Mouse (Mus musculus) embryonic fibroblast, embryonic 13.5 days (primary cell): ENCODE measurements around the gene Nectin3. TPM values are rescaled to one million over a fixed set of nuclear protein-coding genes. Genes with fewer than 3 reads are reported as not detected.
A peak's percentile ranks its signal among the peaks of the same experiment; 100 is the strongest.
"Not testable (repeated sequence)": the region's sequence is repeated elsewhere in the genome, so short reads cannot be mapped to it uniquely, and the experiment has no call there.

Source experiments
- H3K27ac ChIP-seq: 2 replicates; pipeline ENCODE4 v1.5.1; 2012; ENCODE audit warnings: low read length, control low read depth, inconsistent platforms; ENCODE audit not compliant: insufficient read depth
- H3K4me1 ChIP-seq: 2 replicates; pipeline ENCODE4 v1.6.1; 2011; ENCODE audit warnings: low read length; ENCODE audit not compliant: control insufficient read depth, insufficient read depth
- H3K4me3 ChIP-seq: 2 replicates; pipeline ENCODE4 v1.5.1; 2011; ENCODE audit warnings: mild to moderate bottlenecking, control low read depth, low read length; ENCODE audit not compliant: insufficient read depth
- CTCF ChIP-seq: IDR thresholded peaks from 2 replicates; pipeline ENCODE4 v1.5.1; 2011; ENCODE audit warnings: mild to moderate bottlenecking, control low read depth, low read length, moderate library complexity, borderline replicate concordance; ENCODE audit not compliant: insufficient read depth
- POLR2A ChIP-seq: IDR thresholded peaks from 2 replicates; pipeline ENCODE4 v1.6.1; 2011; ENCODE audit warnings: low read depth, mild to moderate bottlenecking, control low read depth, low read length, moderate library complexity
- polyA plus RNA-seq: library from polyadenylated mRNA; stranded (reverse); fragments of >200 nt; gene quantifications from 2 replicates; pipeline ENCODE4 v1.2.4, GENCODE M21; 2011; ENCODE audit warnings: low read depth; ENCODE audit not compliant: missing spikeins, insufficient read length

Gene Nectin3
- polyA plus RNA-seq, 1 experiment = 47.7 TPM

DNA sequence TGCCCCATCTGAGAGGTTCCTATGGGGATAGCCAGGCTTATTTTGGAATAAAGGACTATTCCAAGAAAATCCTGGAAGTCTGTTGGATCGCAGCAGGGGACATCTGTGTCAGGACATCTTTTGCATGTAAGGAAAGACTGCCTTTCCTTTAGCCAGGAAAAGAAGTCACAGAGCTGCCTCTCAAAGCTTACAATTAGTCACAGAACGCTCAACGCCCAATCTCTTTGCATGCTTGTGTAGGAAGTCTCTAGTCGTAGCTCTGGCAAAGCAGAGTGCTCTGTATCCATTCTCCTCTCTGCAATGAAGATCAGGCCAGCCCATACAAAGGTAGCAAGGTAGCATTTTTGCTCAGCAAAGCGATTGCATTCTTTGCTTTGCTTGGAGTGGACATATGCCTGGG, 114.0 kb downstream of the Nectin3 start:
- Histone ChIP-seq H3K4me1 (no peaks in the 10 kb centered on the region), H3K27ac (peak overlapping the region; percentile 55), H3K4me3 (no peak overlapping the region)
- TF ChIP-seq POLR2A (no peak), CTCF (no peak)

DNA sequence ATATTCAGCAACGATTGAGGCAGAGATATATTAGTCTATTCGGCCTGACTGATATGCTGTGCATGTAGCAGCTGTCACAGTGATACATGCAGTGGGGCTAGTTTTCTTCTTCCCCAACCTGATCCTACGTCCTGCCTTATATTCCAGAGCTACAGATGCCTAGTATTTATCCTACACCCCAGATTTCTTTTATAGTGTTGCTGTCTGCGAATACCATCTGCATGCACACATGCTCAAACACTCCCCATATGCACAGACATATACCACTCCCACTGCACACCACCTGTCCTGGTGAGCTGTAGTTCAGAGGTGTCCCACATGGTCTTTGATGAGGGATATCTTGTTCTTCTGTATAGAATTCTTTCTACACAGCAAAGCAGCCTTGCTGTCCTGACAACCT, 115.0 kb downstream of the Nectin3 start:
- Histone ChIP-seq H3K4me1 (no peaks in the 10 kb centered on the region), H3K27ac (no peak overlapping the region), H3K4me3 (no peak overlapping the region)
- TF ChIP-seq POLR2A = no peak
- TF ChIP-seq CTCF = no peak

DNA sequence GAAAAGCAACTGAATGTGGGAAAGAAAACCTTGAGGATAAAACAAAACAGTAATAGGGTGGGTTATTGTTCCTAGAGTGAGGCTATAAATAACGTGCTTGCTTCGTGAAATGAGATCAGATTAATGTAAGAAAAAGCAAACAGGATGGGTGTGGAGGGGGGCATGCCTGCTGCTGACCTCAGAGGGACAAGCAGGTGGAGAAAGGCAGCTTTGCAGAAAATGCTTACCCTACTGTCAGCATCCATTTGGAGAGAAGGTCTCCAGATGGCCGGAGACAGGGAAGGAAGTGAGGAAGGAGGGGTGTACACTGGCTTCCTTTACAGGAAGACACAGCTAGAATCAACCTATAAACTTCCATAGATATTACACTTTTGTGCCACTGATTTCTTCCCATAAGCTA, 121.8 kb downstream of the Nectin3 start:
- TF ChIP-seq CTCF (no peak), POLR2A (no peak)
- no peaks in the 10 kb centered on the region for H3K4me1 ChIP-seq
- H3K27ac ChIP-seq = no peak overlapping the region
- H3K4me3 ChIP-seq = no peak overlapping the region

DNA sequence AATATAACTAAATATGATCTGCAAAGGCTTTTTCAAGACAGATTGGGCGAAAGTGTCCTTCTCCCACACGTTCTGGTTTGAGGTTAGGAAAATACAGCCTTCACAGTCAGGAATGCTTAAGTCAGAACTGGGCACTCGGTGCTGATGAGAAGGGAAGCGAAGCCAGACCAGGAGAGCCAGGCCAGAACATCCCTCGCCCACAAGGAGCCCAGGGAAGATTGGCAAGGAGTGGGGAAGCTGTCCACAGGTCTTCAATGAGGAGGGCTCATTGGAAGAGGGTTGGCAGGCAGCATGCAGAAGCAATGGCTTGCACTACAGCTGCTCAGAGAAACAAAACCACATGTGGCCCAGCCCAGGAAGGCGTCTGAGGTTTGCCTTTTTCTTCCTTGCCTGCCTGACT, 136.3 kb downstream of the Nectin3 start:
- Histone ChIP-seq H3K27ac (peak overlapping the region; percentile 19; the same call in 1 of the 2 replicates), H3K4me3 (no peak overlapping the region), H3K4me1 (no peaks in the 10 kb centered on the region)
- no peak for TF ChIP-seq CTCF
- no peak for TF ChIP-seq POLR2A

DNA sequence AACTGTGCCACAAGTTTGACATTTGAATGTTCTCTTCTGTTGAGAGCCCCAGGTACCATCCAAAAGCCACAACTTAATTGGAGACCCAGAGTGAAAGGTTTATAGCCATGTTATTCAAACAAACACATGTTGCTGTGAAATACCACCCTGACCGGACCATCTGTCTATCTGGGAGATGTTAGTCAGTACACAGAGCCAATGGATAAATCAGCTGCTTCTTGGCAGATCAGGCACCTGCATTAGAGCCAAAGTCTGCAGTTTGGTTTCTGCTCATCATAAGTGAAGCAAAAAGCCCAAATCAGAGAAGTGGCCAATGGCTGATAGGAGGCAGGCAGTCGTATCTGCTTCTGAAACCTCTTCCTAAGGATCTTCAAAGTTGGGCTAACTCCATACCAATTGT, 140.7 kb downstream of the Nectin3 start:
- not testable (repeated sequence) for H3K27ac ChIP-seq, H3K4me1 ChIP-seq, H3K4me3 ChIP-seq

DNA sequence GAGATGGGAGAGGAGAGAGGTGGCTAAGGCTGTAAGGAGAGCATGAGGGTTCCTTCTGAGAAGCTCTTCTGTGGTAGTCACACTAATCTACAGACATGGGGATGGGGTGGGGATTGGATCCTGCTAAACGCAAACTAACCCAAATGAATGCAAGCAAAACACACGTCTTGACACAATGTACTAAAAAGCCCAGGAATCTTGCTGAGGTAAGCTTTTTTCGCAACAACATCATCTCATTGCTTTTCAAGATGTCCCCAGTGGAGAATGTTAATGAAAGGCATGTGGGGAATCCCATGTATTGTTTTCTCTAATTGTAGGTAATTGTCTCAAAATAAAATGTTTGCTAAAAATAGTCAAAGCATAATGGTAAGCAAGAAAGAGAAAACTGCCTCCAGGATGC, 141.7 kb downstream of the Nectin3 start:
- Histone ChIP-seq H3K4me3 (no peak overlapping the region), H3K4me1 (no peaks in the 10 kb centered on the region), H3K27ac (no peak overlapping the region)
- no peak for TF ChIP-seq CTCF
- no peak for TF ChIP-seq POLR2A
